Mouse (Mus musculus) myocyte (in vitro differentiated cells): ENCODE measurements around the gene Prss57.

Source experiments
- CEBPB ChIP-seq: IDR thresholded peaks from 2 replicates; pipeline ENCODE4 v1.6.1; 2011; ENCODE audit warnings: mild to moderate bottlenecking, moderate library complexity; ENCODE audit not compliant: poor library complexity, insufficient read depth, severe bottlenecking
- E2F4 ChIP-seq: IDR thresholded peaks from one replicate; pipeline ENCODE4 v1.6.1; 2011; ENCODE audit warnings: mild to moderate bottlenecking, control low read depth, moderate library complexity; ENCODE audit not compliant: insufficient read depth
- POLR2A ChIP-seq: IDR thresholded peaks from one replicate; pipeline ENCODE4 v1.6.1; 2011; ENCODE audit warnings: low read depth, mild to moderate bottlenecking, control low read depth, moderate library complexity; ENCODE audit not compliant: insufficient read length
- POLR2AphosphoS2 ChIP-seq: IDR thresholded peaks from one replicate; pipeline ENCODE4 v1.6.1; 2011; ENCODE audit warnings: low read depth, control low read depth; ENCODE audit not compliant: insufficient read length
- TCF12 ChIP-seq: IDR thresholded peaks from one replicate; pipeline ENCODE4 v1.6.1; 2011; ENCODE audit warnings: mild to moderate bottlenecking, control low read depth; ENCODE audit not compliant: poor library complexity, insufficient read depth, severe bottlenecking
- USF1 ChIP-seq: IDR thresholded peaks from one replicate; pipeline ENCODE4 v1.6.1; 2011; ENCODE audit warnings: low read depth, mild to moderate bottlenecking, control low read depth, moderate library complexity

DNA sequence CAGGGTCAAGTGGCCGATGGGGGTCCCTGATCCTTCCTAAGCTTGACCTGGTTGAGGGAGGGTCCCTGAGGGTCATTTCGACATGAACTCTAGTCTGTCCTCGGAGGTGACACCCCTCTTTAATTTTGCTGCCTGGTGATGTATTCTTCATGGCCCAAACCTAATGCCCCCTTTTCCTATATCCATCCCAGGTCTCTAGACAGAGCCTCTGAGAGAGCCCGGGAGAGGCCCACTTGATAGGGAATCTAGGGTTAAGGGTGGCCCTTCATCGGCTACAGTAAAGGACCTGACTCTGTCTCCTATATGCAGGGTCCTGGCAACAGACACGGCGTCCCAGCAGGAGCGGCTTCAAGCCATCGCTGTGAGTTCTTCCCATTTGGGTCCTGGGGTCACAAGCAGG, 15.6 kb upstream of the Prss57 start:
- TF ChIP-seq POLR2A: no peak
- no peak for TF ChIP-seq TCF12
- TF ChIP-seq E2F4: no peak
- no peak for TF ChIP-seq CEBPB
- no peak for TF ChIP-seq USF1
- no peak for TF ChIP-seq POLR2AphosphoS2
